Mouse (Mus musculus): Measurements from ENCODE around the gene Crtc3. TPM values are rescaled to one million over a fixed set of nuclear protein-coding genes. Genes with fewer than 3 reads are reported as not detected.

Gene Crtc3
- polyA plus RNA-seq, 1 experiment from 2014 or later: 14.2 TPM

DNA sequence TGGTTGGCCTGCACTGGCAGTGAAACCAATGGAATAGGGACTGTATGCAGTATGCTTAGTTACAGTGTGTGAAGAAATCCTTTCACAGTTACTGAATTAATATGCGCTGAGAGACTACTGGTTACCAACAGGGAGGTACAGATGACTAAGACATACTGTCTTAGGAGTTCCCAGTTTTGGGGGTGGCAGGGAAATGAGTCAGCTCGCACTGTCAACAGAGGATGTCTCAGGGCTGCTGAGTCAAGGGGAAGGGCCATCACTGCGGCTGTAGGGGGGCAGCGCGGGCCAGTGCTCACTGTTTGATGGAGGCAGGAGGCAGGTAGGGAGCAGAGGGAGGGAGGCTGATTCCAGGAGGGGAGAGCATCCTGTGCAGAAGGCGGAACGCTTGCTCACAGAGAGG lies 26.6 kb upstream of the Crtc3 start:
- H3K27ac ChIP-seq (ENCODE audit: low read depth, low read length): no peak overlapping the region
- ATAC-seq (replicated peaks; ENCODE audit: insufficient number of reproducible peaks, low FRiP score, low TSS enrichment): no peak
- no peaks in the 10 kb centered on the region for H3K27me3 ChIP-seq (ENCODE audit: control insufficient read depth, insufficient read depth, low read length)
- no peak overlapping the region for H3K4me2 ChIP-seq
- H3K9me3 ChIP-seq (replicated peaks; ENCODE audit: control insufficient read depth, low read length): no peaks in the 10 kb centered on the region
- peaks cover 18% of the 10 kb centered on the region for H3K36me3 ChIP-seq (ENCODE audit: control insufficient read depth, insufficient read depth, low read length)
- no peaks in the 10 kb centered on the region for H3K4me1 ChIP-seq (ENCODE audit: control insufficient read depth, insufficient read depth, low read length)
- no peak overlapping the region for H3K4me3 ChIP-seq (ENCODE audit: low read depth, low read length)
- WGBS (ENCODE audit: insufficient replicate concordance): 83% methylated on average over 7 of the region's 7 CpGs
- H3K9ac ChIP-seq (ENCODE audit: low read depth, low read length): no peak overlapping the region

GRCm38 (mm10) chr7:80711496-80711895 lies 22.8 kb upstream of the Crtc3 start:
- Histone ChIP-seq H3K4me2 (no peak overlapping the region), H3K36me3 (ENCODE audit: control insufficient read depth, insufficient read depth, low read length) (peaks cover 12% of the 10 kb centered on the region), H3K9ac (ENCODE audit: low read depth, low read length) (no peak overlapping the region), H3K4me1 (ENCODE audit: control insufficient read depth, insufficient read depth, low read length) (no peaks in the 10 kb centered on the region), H3K27me3 (ENCODE audit: control insufficient read depth, insufficient read depth, low read length) (no peaks in the 10 kb centered on the region), H3K9me3 (replicated peaks; ENCODE audit: control insufficient read depth, low read length) (no peaks in the 10 kb centered on the region), H3K4me3 (ENCODE audit: low read depth, low read length) (no peak overlapping the region), H3K27ac (ENCODE audit: low read depth, low read length) (no peak overlapping the region)
- WGBS (ENCODE audit: insufficient replicate concordance): 77% methylated on average over 8 of the region's 8 CpGs
- ATAC-seq (replicated peaks; ENCODE audit: insufficient number of reproducible peaks, low FRiP score, low TSS enrichment): no peak

GRCm38 (mm10) chr7:80710333-80710732 lies 21.7 kb upstream of the Crtc3 start:
- Histone ChIP-seq H3K4me3 (ENCODE audit: low read depth, low read length) (no peak overlapping the region), H3K27ac (ENCODE audit: low read depth, low read length) (no peak overlapping the region), H3K27me3 (ENCODE audit: control insufficient read depth, insufficient read depth, low read length) (no peaks in the 10 kb centered on the region), H3K9ac (ENCODE audit: low read depth, low read length) (no peak overlapping the region), H3K9me3 (replicated peaks; ENCODE audit: control insufficient read depth, low read length) (no peaks in the 10 kb centered on the region), H3K36me3 (ENCODE audit: control insufficient read depth, insufficient read depth, low read length) (peaks cover 6% of the 10 kb centered on the region), H3K4me2 (no peak overlapping the region), H3K4me1 (ENCODE audit: control insufficient read depth, insufficient read depth, low read length) (no peaks in the 10 kb centered on the region)
- 88% methylated on average over 7 of the region's 7 CpGs for WGBS (ENCODE audit: insufficient replicate concordance)
- ATAC-seq (replicated peaks; ENCODE audit: insufficient number of reproducible peaks, low FRiP score, low TSS enrichment): no peak

DNA sequence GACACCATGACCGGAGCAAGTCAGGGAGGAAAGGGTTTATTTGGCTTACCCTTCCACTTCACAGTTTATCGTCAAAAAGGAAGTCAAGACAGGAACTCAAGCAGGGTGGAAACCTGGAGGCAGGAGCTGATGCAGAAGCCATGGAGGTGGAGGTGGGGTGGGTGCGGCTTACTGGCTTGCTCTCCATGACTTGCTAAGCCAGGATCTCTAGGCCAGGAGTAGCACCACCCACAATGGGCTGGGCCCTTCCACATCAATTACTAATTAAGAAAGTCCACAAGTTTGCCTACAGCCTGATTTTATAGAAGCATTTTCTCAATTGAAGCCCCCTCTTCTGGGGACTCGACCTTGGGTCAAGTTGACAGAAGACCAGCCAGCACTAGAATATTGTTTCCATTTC lies 15.4 kb upstream of the Crtc3 start:
- WGBS (ENCODE audit: insufficient replicate concordance): 76% methylated on average over 4 of the region's 4 CpGs

DNA sequence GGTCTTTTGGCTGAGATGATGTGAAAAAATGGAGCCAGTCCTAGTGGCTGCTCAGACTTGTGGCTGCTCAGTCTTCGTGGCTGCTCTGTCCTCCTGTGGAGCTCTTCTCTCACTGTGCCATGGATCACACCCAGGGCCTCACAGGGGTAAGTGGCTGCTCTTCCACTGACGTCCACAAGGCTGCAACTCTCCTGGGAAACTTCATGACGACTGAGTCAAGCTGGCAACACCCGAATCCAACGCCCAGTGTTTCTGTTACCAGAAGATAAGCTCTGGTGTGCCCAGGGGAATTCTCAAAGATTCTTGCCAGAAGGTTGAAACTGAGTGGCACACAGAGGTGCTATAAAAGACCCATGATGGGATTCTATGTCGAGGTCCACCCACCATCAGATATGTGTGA lies 13.8 kb upstream of the Crtc3 start:
- Histone ChIP-seq H3K4me1 (ENCODE audit: control insufficient read depth, insufficient read depth, low read length) (no peaks in the 10 kb centered on the region), H3K9ac (ENCODE audit: low read depth, low read length) (no peak overlapping the region), H3K9me3 (replicated peaks; ENCODE audit: control insufficient read depth, low read length) (no peaks in the 10 kb centered on the region), H3K4me3 (ENCODE audit: low read depth, low read length) (no peak overlapping the region), H3K27me3 (ENCODE audit: control insufficient read depth, insufficient read depth, low read length) (no peaks in the 10 kb centered on the region), H3K27ac (ENCODE audit: low read depth, low read length) (no peak overlapping the region), H3K36me3 (ENCODE audit: control insufficient read depth, insufficient read depth, low read length) (no peaks in the 10 kb centered on the region), H3K4me2 (no peak overlapping the region)
- 65% methylated on average over 6 of the region's 6 CpGs for WGBS (ENCODE audit: insufficient replicate concordance)
- no peak for ATAC-seq (replicated peaks; ENCODE audit: insufficient number of reproducible peaks, low FRiP score, low TSS enrichment)

More for the DNA sequence above, 15.4 kb upstream of the Crtc3 start:
- Histone ChIP-seq H3K4me1 (ENCODE audit: control insufficient read depth, insufficient read depth, low read length) (no peaks in the 10 kb centered on the region), H3K27me3 (ENCODE audit: control insufficient read depth, insufficient read depth, low read length) (no peaks in the 10 kb centered on the region), H3K27ac (ENCODE audit: low read depth, low read length) (no peak overlapping the region), H3K9me3 (replicated peaks; ENCODE audit: control insufficient read depth, low read length) (no peaks in the 10 kb centered on the region), H3K4me2 (no peak overlapping the region), H3K9ac (ENCODE audit: low read depth, low read length) (no peak overlapping the region), H3K36me3 (ENCODE audit: control insufficient read depth, insufficient read depth, low read length) (no peaks in the 10 kb centered on the region), H3K4me3 (ENCODE audit: low read depth, low read length) (no peak overlapping the region)
- no peak for ATAC-seq (replicated peaks; ENCODE audit: insufficient number of reproducible peaks, low FRiP score, low TSS enrichment)

- no peaks in the 10 kb centered on the region for H3K36me3 ChIP-seq (ENCODE audit: control insufficient read depth, insufficient read depth, low read length)
- H3K4me1 ChIP-seq (ENCODE audit: control insufficient read depth, insufficient read depth, low read length): no peaks in the 10 kb centered on the region
- ATAC-seq (replicated peaks; ENCODE audit: insufficient number of reproducible peaks, low FRiP score, low TSS enrichment): no peak
- no peak overlapping the region for H3K9ac ChIP-seq (ENCODE audit: low read depth, low read length)
- no peak overlapping the region for H3K27ac ChIP-seq (ENCODE audit: low read depth, low read length)
- no peaks in the 10 kb centered on the region for H3K27me3 ChIP-seq (ENCODE audit: control insufficient read depth, insufficient read depth, low read length)
- no peaks in the 10 kb centered on the region for H3K9me3 ChIP-seq (replicated peaks; ENCODE audit: control insufficient read depth, low read length)
- WGBS (ENCODE audit: insufficient replicate concordance): 47% methylated on average over 8 of the region's 8 CpGs
- no peak overlapping the region for H3K4me2 ChIP-seq
- H3K4me3 ChIP-seq (ENCODE audit: low read depth, low read length): no peak overlapping the region
These were observed 11.0 kb upstream of the Crtc3 start for GRCm38 (mm10) chr7:80699709-80700108.

DNA sequence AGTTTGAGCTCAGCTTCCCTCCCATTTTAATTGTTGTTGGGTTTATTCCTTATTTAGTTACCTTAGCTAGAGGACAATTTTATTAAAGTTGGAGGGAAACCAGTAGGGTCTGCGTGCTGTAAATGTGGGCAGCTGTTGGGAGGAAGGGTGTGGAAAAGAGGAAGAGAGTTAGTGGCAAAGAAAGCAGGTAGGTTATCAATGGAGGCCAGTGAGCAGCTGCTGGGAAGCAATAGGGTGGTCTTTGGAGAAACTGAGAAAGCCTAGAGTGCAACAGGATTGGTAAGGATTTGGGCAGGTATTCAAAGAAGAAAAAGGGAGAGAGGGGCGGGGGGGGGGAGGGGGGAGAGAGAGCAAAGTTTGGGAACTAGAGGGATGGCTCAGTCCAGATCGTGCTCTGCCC lies 10.3 kb upstream of the Crtc3 start:
- 70% methylated on average over 2 of the region's 3 CpGs for WGBS (ENCODE audit: insufficient replicate concordance)
- no peak overlapping the region for H3K4me3 ChIP-seq (ENCODE audit: low read depth, low read length)
- H3K36me3 ChIP-seq (ENCODE audit: control insufficient read depth, insufficient read depth, low read length): no peaks in the 10 kb centered on the region
- H3K27me3 ChIP-seq (ENCODE audit: control insufficient read depth, insufficient read depth, low read length): no peaks in the 10 kb centered on the region
- no peaks in the 10 kb centered on the region for H3K9me3 ChIP-seq (replicated peaks; ENCODE audit: control insufficient read depth, low read length)
- no peak overlapping the region for H3K9ac ChIP-seq (ENCODE audit: low read depth, low read length)
- H3K4me1 ChIP-seq (ENCODE audit: control insufficient read depth, insufficient read depth, low read length): no peaks in the 10 kb centered on the region
- no peak overlapping the region for H3K4me2 ChIP-seq
- H3K27ac ChIP-seq (ENCODE audit: low read depth, low read length): no peak overlapping the region
- no peak for ATAC-seq (replicated peaks; ENCODE audit: insufficient number of reproducible peaks, low FRiP score, low TSS enrichment)

GRCm38 (mm10) chr7:80697859-80698258 lies 9.2 kb upstream of the Crtc3 start:
- no peak overlapping the region for H3K4me2 ChIP-seq
- H3K4me1 ChIP-seq (ENCODE audit: control insufficient read depth, insufficient read depth, low read length): no peaks in the 10 kb centered on the region
- no peaks in the 10 kb centered on the region for H3K27me3 ChIP-seq (ENCODE audit: control insufficient read depth, insufficient read depth, low read length)
- H3K9me3 ChIP-seq (replicated peaks; ENCODE audit: control insufficient read depth, low read length): no peaks in the 10 kb centered on the region
- no peak overlapping the region for H3K9ac ChIP-seq (ENCODE audit: low read depth, low read length)
- H3K4me3 ChIP-seq (ENCODE audit: low read depth, low read length): no peak overlapping the region
- no peak for ATAC-seq (replicated peaks; ENCODE audit: insufficient number of reproducible peaks, low FRiP score, low TSS enrichment)
- H3K27ac ChIP-seq (ENCODE audit: low read depth, low read length): no peak overlapping the region
- 79% methylated on average over 5 of the region's 5 CpGs for WGBS (ENCODE audit: insufficient replicate concordance)
- no peaks in the 10 kb centered on the region for H3K36me3 ChIP-seq (ENCODE audit: control insufficient read depth, insufficient read depth, low read length)

DNA sequence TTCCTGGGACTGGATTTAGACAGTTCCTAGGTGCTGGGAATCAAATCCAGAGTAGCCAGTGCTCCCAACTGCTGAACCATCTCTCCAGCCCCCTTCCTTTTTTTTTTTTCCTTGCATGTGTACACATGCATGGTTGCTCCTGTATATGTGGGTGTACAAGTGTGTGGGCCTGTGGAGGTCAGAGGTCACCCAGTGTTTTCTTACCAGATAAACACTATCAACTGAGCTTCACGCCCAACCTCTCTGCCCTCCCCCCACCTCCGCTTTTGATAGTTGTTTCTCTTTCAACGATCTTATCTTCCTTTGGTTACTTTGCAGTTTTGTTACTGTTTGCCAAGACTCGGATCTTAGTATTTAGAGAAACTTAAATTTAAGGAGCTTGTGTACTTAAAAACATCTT lies 8.2 kb upstream of the Crtc3 start:
- Histone ChIP-seq H3K27ac (ENCODE audit: low read depth, low read length) (no peak overlapping the region), H3K9ac (ENCODE audit: low read depth, low read length) (no peak overlapping the region), H3K36me3 (ENCODE audit: control insufficient read depth, insufficient read depth, low read length) (no peaks in the 10 kb centered on the region), H3K4me2 (no peak overlapping the region), H3K27me3 (ENCODE audit: control insufficient read depth, insufficient read depth, low read length) (no peaks in the 10 kb centered on the region), H3K4me1 (ENCODE audit: control insufficient read depth, insufficient read depth, low read length) (no peaks in the 10 kb centered on the region), H3K9me3 (replicated peaks; ENCODE audit: control insufficient read depth, low read length) (no peaks in the 10 kb centered on the region), H3K4me3 (ENCODE audit: low read depth, low read length) (no peak overlapping the region)
- 26% methylated on average over 4 of the region's 4 CpGs for WGBS (ENCODE audit: insufficient replicate concordance)
- no peak for ATAC-seq (replicated peaks; ENCODE audit: insufficient number of reproducible peaks, low FRiP score, low TSS enrichment)
